Mouse (Mus musculus) cerebellum, adult 2 months (tissue): ENCODE measurements at regions not wholly inside any gene's neighbourhood (a gene's known extent, or its start where the extent isn't known, plus 50 kb on each side); places are given as distances from the start of the nearest gene placed in this dataset.

Source experiments
- CTCF ChIP-seq: fragments of 200-500 bp; IDR thresholded peaks from 2 replicates; pipeline ENCODE4 v1.5.1; 2011; ENCODE audit warnings: low read depth, mild to moderate bottlenecking, control low read depth, low read length, moderate library complexity, borderline replicate concordance; ENCODE audit not compliant: insufficient read depth
- POLR2A ChIP-seq: fragments of 200-500 bp; IDR thresholded peaks from 2 replicates; pipeline ENCODE4 v1.6.1; 2011; ENCODE audit warnings: low read length, control low read depth, borderline replicate concordance; ENCODE audit not compliant: insufficient read depth

DNA sequence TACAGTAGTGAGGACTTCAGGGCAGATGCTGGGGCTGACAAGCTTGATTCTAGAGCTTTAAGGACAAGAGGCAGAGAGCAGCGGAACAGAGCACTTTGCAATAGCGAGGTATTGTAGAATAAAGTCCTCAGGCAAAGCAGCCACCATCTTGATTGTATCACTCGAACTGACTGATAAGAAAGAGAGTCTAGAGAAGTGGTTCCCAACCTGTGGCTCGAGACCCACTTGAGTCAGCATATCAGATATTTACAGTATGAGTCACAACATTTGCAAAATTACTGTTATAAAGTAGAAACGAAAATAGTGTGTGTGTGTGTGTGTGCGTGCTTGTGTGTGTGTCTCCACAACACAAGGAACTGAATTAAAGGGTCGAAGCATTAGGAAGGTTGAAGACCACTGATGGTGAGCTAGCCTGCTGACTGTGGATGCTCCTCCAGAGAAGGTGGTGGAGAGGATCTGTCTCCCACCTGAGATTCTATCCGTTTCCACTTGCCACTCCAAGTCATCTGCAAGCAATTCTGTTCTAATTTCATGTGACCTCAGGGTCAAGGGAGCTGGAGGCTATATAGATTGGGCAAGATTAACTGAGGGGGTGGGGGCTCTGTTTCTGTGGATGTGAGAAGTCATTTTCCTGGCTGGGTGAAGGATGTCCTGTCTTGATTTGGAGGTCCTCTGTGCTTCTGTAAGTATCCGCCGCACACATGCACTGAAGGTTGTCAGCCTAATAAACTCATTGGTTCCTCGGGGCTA is 115.0 kb downstream of the Phlda1 start:
- TF ChIP-seq CTCF = no peak
- no peak for TF ChIP-seq POLR2A
